Mouse (Mus musculus) heart, embryonic 12.5 days (tissue): ENCODE measurements at regions not wholly inside any gene's neighbourhood (a gene's known extent, or its start where the extent isn't known, plus 50 kb on each side); places are given as distances from the start of the nearest gene placed in this dataset. TPM values are rescaled to one million over a fixed set of nuclear protein-coding genes. Genes with fewer than 3 reads are reported as not detected.
A peak's percentile ranks its signal among the peaks of the same experiment; 100 is the strongest.

Source experiments
- ATAC-seq: fragments of 200-750 bp; cut with Nextera tagmentation; 2 replicates; pipeline ENCODE4 v1.8.0; 2017; ENCODE audit warnings: moderate TSS enrichment, moderate library complexity; ENCODE audit not compliant: insufficient number of reproducible peaks, low FRiP score
- H3K27ac ChIP-seq: fragments of 300-500 bp; sonication (generic); 2 replicates; pipeline ENCODE4 v1.5.1; 2016; ENCODE audit warnings: mild to moderate bottlenecking, moderate library complexity; ENCODE audit not compliant: poor library complexity, severe bottlenecking
- H3K27me3 ChIP-seq: fragments of 300-500 bp; sonication (generic); replicated peaks from 2 replicates; pipeline ENCODE4 v1.6.1; 2016; ENCODE audit warnings: mild to moderate bottlenecking, moderate library complexity
- H3K36me3 ChIP-seq: fragments of 300-500 bp; sonication (generic); 2 replicates; pipeline ENCODE4 v1.6.1; 2016; ENCODE audit warnings: mild to moderate bottlenecking, moderate library complexity
- H3K4me1 ChIP-seq: fragments of 300-500 bp; sonication (generic); replicated peaks from 2 replicates; pipeline ENCODE4 v1.6.1; 2016; ENCODE audit warnings: mild to moderate bottlenecking
- H3K4me2 ChIP-seq: fragments of 300-500 bp; sonication (generic); 2 replicates; pipeline ENCODE4 v1.6.1; 2016; ENCODE audit warnings: mild to moderate bottlenecking, moderate library complexity
- H3K4me3 ChIP-seq: fragments of 300-500 bp; sonication (generic); 2 replicates; pipeline ENCODE4 v1.5.1; 2016; ENCODE audit warnings: mild to moderate bottlenecking
- H3K9ac ChIP-seq: fragments of 300-500 bp; sonication (generic); 2 replicates; pipeline ENCODE4 v1.6.1; 2016; ENCODE audit warnings: mild to moderate bottlenecking, moderate library complexity
- H3K9me3 ChIP-seq: fragments of 300-500 bp; sonication (generic); replicated peaks from 2 replicates; pipeline ENCODE4 v1.6.1; 2016; ENCODE audit warnings: mild to moderate bottlenecking, moderate library complexity
- WGBS: fragments of 180-500 bp; shearing (Covaris S2); methylation state at CpG from one replicate; pipeline ENCODE4 v1.1.7; 2016; 5-methylcytosine and 5-hydroxymethylcytosine counted together
- microRNA-seq: library from miRNA; unstranded; fragments of <30 nt; microRNA quantifications from one replicate; pipeline ENCODE4, GENCODE M21; 2017

DNA sequence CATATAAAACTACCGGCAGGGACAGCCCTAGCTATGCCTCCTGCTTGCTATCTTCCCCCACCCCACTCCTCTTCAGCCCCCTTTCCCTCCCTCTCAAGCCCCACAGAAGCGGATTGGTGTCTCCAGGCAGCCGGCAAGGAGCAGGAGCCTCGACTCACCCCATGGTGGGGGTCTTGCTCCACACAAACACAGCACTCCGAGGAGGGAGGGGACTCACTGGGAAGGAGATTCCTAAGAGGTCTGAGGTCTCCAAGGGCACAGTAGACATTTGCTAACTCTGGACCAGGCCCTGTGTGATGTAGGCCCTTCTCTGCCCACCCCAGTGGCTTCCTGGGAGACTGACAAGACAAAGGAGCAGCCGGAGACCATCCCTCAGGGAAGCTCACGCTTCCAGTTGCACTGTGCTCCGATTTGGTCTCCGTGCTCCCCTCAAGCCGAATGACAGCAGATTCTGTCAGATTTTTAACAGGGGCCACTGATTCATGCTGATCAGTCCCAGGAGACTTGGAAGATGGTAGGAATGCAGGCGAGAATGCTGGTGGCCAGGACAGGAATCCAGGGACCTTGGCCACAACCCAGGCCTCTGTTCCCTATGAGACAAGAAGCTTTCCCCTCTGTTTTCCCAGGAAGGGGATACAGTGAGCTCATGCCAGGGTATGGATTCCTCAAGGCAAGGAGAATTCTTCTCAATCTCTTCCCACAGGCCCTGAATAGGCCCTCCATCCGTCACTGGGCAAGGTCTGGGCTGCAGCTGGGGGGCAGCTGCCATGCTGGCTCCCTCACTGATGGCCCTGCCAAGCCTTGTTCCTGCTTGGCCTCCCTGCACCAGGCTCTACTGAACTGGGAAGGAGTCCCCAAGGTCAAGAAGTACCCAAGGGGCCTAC is 55.2 kb upstream of the Dlk1 start:
- Histone ChIP-seq H3K4me3 (no peak overlapping the region), H3K4me2 (no peak overlapping the region), H3K9ac (no peak overlapping the region), H3K36me3 (no peaks in the 10 kb centered on the region), H3K4me1 (peaks cover 47% of the 10 kb centered on the region), H3K27ac (no peak overlapping the region), H3K9me3 (no peaks in the 10 kb centered on the region), H3K27me3 (peaks cover 13% of the 10 kb centered on the region)
- no peak for ATAC-seq
- WGBS: 56% methylated on average over 12 of the region's 12 CpGs

DNA sequence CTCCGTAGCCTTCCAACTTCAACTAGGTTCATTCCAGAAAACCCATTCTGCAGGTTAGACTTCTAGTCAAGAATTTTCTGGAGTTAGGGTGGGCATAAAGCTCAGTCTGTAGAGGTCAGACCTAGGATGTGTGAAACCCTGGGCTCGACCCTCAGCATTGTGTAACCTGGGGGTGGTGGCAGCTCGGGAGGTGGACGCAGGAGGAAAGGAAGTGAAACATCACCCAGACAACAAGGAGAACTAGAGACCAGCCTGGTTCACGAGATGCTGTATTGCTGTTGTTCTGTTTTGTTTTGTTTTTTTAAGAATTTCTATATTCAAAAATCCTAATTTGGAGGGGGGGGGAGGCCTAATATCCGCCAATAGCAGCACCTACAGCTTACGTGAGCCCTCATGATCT is 54.1 kb upstream of the Dlk1 start:
- Histone ChIP-seq H3K9me3 (no peaks in the 10 kb centered on the region), H3K4me3 (no peak overlapping the region), H3K27ac (no peak overlapping the region), H3K9ac (no peak overlapping the region), H3K36me3 (no peaks in the 10 kb centered on the region), H3K27me3 (peaks cover 2% of the 10 kb centered on the region), H3K4me1 (peaks cover 55% of the 10 kb centered on the region), H3K4me2 (no peak overlapping the region)
- no peak for ATAC-seq
- WGBS: 65% methylated on average over 7 of the region's 7 CpGs

DNA sequence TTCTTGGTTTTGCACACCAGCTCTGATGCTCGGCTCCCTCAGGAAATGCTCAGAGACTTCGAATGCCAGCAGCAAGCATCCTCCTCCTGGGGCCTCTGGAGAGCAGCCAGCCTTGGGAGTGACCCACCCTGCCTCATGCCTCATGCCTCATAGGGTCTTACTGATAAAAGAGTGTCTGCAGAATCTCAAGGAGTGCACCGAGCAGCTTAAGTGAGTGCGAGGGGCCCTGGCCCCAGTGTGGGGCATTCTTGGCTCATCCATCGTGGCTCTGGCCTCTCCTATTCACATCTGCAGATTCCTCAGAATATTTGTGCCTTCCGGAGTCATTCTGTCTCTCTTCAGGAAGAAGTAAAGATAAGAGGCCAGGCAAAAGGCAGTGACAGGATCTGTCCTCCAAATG is 53.7 kb upstream of the Dlk1 start:
- H3K9me3 ChIP-seq: no peaks in the 10 kb centered on the region
- H3K27ac ChIP-seq: peak overlapping the region; percentile 49; the same call in 1 of the 2 replicates
- H3K27me3 ChIP-seq: no peaks in the 10 kb centered on the region
- whole genome bisulfite sequencing: 4% methylated on average over 6 of the region's 6 CpGs
- H3K4me3 ChIP-seq: no peak overlapping the region
- H3K9ac ChIP-seq: no peak overlapping the region
- H3K4me1 ChIP-seq: peaks cover 55% of the 10 kb centered on the region
- peak overlapping the region; percentile 58 for H3K4me2 ChIP-seq
- peak; percentile 56; the same call in 1 of the 2 replicates for ATAC-seq
- no peaks in the 10 kb centered on the region for H3K36me3 ChIP-seq

DNA sequence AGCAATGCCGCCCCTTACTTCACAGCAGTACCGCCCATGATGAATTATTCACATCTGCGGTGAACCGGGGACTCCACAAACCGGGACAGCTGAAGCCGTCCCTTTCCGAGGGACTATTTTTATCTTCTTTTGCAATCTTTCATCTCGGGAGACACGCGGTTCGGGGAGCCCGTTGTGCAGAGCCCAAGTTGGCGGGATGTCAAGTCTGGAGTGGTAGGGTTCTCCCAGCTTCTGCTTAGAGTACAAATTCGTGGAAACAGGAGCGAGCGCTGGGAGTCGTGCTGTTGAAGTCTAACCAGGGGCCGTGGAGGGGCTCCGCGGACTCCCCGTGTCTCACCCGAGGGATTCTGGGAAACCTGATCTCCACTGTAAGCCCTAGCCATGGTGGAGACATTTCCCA is 53.0 kb upstream of the Dlk1 start:
- H3K4me3 ChIP-seq: no peak overlapping the region
- WGBS: 19% methylated on average over 22 of the region's 22 CpGs
- no peaks in the 10 kb centered on the region for H3K36me3 ChIP-seq
- H3K9ac ChIP-seq: peak overlapping the region; percentile 27; the same call in 1 of the 2 replicates
- H3K9me3 ChIP-seq: no peaks in the 10 kb centered on the region
- peak overlapping the region; percentile 58 for H3K4me2 ChIP-seq
- ATAC-seq: no peak
- H3K27me3 ChIP-seq: no peaks in the 10 kb centered on the region
- H3K4me1 ChIP-seq: peaks cover 55% of the 10 kb centered on the region
- peak overlapping the region; percentile 49; the same call in 1 of the 2 replicates for H3K27ac ChIP-seq

DNA sequence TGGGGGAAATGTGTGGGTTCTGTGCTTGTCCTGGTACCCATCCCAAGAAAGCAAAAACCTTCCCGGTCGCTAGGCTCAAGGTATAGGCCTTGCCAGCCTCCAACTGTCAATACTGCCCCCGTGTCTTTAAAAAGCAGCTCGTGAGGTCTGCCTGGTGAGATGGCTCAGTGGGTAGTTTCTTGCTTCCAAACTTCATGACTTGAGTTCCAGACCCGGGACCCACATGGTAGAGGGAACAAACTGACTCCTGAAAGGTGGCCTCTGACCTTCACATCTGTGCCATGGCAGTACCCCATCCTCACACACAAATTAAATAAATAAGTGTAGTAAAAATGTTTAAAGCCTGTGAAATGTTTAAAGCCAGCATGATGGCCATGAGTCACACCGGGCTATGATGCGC is 52.6 kb upstream of the Dlk1 start:
- no peak overlapping the region for H3K4me3 ChIP-seq
- H3K4me1 ChIP-seq: peaks cover 55% of the 10 kb centered on the region
- H3K27ac ChIP-seq: 0 out of 2 replicates have a peak overlapping the region, but pooled peaks have one; percentile 49
- no peaks in the 10 kb centered on the region for H3K36me3 ChIP-seq
- no peaks in the 10 kb centered on the region for H3K27me3 ChIP-seq
- H3K4me2 ChIP-seq: peak overlapping the region; percentile 58
- ATAC-seq: no peak
- 82% methylated on average over 7 of the region's 7 CpGs for whole genome bisulfite sequencing
- H3K9me3 ChIP-seq: no peaks in the 10 kb centered on the region
- no peak overlapping the region for H3K9ac ChIP-seq

DNA sequence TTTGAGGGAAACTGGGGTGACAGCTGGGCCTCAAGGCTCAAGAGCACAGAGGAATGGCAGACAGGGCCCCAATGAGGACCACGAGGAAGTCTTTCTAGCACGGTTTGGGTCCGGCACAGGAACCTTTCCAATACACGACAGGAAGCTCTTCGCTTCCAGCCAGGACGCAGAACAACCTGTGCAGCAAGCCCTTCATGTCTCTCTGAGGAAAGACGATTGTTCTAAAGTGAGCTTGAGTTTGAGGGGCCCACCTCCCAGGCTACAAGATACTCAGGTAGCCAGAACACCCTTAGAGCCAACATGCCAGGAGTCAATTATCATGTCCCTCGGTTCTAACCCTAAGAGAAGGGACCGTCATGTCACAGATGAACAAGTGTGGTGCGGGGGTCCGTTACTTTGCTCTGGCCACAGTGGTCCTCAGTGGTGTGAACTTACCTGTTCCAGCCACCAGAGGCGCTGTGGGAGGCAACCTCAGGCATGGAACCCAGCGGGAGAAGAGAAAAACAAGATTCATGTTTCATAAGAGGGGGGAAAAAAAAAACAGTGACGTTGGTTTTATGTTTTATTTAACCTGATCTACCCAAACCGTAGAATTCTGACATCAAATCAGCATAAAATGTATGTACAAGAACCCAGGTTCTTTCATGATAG is 51.6 kb upstream of the Dlk1 start:
- H3K9me3 ChIP-seq: no peaks in the 10 kb centered on the region
- no peaks in the 10 kb centered on the region for H3K36me3 ChIP-seq
- peaks cover 57% of the 10 kb centered on the region for H3K4me1 ChIP-seq
- no peak overlapping the region for H3K4me3 ChIP-seq
- H3K4me2 ChIP-seq: no peak overlapping the region
- 56% methylated on average over 15 of the region's 15 CpGs for WGBS
- no peak overlapping the region for H3K27ac ChIP-seq
- no peak overlapping the region for H3K9ac ChIP-seq
- no peak for ATAC-seq
- no peaks in the 10 kb centered on the region for H3K27me3 ChIP-seq

DNA sequence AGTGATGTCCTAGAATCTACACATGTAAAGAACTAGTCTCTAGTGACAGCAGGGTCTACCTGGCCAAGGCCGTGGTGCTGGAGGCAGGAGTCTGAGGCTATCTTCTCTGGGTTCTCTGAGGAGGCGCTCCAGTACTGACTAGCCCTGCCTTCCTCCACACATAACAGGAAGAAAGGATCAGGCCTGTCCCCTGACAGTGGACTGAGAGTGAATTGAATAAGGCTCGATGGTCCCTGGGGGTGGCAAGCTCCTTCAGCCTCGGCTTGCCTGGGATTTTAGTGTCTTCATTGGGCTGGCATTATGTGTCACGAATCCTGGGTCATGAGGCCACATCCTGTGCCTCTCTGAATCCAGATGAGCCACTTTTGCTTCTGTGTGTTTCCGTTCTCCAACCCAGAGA is 50.9 kb upstream of the Dlk1 start:
- peaks cover 58% of the 10 kb centered on the region for H3K4me1 ChIP-seq

DNA sequence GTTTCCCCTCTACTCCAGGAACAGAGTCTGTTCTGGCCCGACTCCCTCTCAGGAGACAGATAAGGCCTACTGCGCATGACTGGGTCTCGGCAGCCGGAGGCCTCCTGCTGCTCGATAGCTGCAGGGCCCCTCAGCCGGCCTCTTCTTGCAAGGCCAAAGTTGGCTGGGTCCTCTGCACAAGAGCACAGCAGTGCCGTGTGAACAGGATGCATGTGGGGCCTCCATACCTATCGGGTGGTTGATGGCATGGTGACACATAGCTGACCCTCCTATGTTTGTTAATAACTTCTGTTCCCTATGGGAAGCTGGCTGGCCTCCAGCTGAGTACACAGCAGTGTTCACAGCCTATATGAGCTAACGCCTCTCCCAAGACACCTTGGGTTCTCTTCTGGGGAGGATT is 50.4 kb upstream of the Dlk1 start:
- H3K4me2 ChIP-seq: no peak overlapping the region
- no peak overlapping the region for H3K4me3 ChIP-seq
- no peaks in the 10 kb centered on the region for H3K9me3 ChIP-seq
- no peaks in the 10 kb centered on the region for H3K27me3 ChIP-seq
- no peak overlapping the region for H3K9ac ChIP-seq
- no peaks in the 10 kb centered on the region for H3K36me3 ChIP-seq
- ATAC-seq: peak; percentile 86
- WGBS: 5% methylated on average over 9 of the region's 9 CpGs
- peaks cover 56% of the 10 kb centered on the region for H3K4me1 ChIP-seq
- peak overlapping the region; percentile 81 for H3K27ac ChIP-seq

More for the DNA sequence above, 50.9 kb upstream of the Dlk1 start:
- no peaks in the 10 kb centered on the region for H3K36me3 ChIP-seq
- no peaks in the 10 kb centered on the region for H3K27me3 ChIP-seq
- no peak overlapping the region for H3K4me2 ChIP-seq
- H3K9ac ChIP-seq: no peak overlapping the region
- H3K4me3 ChIP-seq: no peak overlapping the region
- whole genome bisulfite sequencing: 58% methylated on average over 6 of the region's 6 CpGs
- no peak for ATAC-seq
- H3K9me3 ChIP-seq: no peaks in the 10 kb centered on the region
- H3K27ac ChIP-seq: peak overlapping the region; percentile 81

Small RNA genes lying in the stretch of these regions (microRNA-seq; reads per million reads assigned to microRNA genes)
- gene Gm22234 (not detected), gene Gm25297 (not detected)
